Mouse (Mus musculus): ENCODE measurements around the gene Hsph1. TPM values are rescaled to one million over a fixed set of nuclear protein-coding genes. Genes with fewer than 3 reads are reported as not detected.

The Hsph1 gene
- polyA plus RNA-seq, 1 experiment = 48.5 TPM

DNA sequence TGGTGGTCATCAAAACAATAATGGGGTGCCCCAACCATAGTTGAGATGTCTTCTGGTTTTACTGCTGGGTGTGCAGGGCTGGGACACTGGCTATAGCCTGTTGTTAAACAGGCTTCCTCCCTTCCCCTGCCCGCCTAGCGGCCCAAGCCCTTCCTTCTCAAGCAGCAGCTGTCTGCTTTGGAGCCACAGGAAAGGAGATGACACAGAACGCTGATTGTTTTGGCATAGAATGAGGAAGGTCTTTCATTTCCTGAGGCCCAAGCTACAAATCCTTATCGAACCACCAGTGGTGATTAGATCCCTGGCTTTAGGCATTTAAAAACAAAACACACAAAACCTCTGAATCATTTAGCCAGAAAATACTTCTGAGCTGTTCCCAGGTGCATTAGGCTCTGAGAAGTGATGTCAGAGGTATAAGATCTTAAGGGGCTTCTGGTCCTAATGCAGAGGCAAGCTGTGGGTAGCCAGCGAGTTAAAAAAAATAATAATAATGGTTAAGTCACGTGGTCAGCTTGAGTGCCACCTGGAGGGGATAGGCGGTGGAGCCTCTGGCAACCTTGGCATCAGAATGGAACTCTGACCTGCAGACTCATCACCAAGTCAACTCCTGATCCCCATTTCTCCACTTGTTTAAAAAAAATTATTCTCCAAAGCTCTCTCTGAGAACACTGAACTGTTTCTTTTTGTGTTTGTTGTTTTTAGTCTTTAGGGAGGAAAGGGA lies 47.2 kb downstream of the Hsph1 start:
- DNase-seq (ENCODE audit: low spot score) = no peak

DNA sequence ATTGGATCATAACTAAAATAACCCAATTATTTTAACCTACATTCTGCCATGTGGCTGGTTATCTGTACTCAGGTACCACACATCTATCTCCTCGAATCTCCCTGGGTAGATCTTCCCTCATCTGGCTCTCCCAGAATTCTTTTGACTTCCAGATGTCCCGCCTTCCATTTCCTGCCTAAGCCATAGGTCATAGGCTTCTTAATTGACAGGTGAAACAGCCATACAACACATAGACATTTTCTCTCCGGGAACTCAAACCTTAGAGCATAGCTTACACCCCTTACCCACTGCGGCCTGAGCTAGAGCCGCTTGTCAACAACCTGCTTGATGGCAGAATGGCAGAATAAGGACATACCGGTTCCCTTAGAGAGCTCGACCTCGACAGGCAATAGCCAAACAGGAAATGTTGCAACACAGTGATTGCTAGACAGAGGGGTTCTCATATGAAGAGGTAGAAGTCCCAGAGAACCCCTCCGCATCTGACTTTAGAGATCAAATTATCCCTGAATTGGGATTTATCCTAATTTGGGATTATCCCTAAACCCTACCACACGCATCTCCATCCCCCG lies 48.8 kb downstream of the Hsph1 start:
- DNase-seq (ENCODE audit: low spot score) = no peak

DNA sequence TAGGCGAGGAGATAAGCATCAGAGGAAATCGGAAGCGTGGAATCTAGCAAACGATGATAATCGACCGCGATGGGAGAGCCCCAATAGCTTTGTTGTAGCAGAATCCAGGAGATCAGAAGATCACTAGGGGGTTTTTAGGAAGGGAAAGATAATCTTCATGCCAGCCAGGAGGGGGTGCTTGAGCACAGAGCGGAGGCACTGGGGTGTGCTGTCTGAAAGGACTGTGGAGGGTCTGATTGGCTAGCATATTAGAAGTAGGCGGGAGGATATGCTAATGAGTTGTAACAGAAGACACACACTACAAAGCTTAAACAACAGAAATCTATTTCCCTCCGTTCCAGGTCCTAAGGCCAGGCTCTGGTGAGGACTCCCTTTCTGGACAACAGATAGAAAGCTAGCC lies 50.3 kb downstream of the Hsph1 start:
- no peak for DNase-seq (ENCODE audit: low spot score)

DNA sequence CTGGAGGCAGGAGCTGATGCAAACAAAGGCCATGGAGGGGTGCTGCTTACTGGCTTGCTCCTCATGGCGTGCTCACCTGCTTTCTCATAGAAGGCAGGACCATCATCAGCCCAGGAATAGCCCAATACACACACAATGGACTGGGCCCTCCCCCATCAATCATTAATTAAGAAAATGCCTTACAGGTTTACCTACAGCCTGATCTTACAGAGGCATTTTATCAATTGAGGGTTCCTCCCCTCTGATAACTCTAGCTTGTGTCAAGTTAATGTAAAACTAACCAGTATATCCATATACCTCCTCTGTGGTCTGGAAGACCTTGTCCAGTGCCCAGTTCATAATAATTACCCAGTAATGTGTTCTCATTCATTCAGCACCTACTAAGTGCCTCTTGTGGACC lies 50.9 kb downstream of the Hsph1 start:
- no peak for DNase-seq (ENCODE audit: low spot score)

DNA sequence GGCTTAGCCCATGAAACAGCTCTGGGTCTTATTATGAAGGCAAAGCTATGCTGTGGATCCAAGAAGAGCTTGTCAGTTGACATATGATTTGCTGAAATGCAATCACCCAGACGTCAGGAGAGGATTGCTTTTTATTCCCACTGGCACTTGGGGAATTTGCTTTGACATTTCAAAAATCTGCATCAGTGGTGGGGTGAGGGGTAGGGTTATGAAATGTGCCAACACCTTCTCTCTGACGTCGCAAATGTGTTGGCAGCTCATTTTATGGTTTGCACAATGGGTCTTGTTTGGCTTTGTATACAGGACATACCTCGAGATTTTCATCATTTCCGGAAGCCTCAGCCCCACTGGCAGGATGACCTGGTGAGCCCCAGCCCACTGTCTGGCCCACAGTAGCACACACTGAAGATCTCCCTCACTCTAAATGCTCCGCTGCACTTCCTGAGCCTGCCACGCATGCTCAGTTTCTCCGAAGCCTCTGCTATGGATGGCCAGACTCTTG lies 52.0 kb downstream of the Hsph1 start:
- DNase-seq (ENCODE audit: low spot score) = no peak

DNA sequence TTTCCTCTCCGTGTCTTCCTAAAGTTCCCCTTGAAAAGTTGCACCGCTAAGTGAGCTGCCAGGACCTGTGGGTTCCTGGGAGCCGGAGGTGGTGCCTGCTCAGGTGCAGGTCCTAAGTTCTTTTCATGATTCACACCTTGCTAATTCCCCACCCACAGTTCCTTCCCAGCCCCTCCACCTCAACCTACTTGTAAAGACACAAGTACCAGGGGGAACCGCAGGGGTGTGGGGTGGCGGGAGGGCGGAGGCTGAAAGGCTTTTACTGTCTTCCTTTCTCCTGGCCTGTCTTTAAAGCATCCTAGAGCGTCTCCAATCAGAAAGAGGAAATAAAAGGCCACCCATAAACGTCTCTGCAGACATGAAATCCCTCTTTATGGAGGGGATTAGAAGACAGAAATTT lies 52.7 kb downstream of the Hsph1 start:
- no peak for DNase-seq (ENCODE audit: low spot score)

DNA sequence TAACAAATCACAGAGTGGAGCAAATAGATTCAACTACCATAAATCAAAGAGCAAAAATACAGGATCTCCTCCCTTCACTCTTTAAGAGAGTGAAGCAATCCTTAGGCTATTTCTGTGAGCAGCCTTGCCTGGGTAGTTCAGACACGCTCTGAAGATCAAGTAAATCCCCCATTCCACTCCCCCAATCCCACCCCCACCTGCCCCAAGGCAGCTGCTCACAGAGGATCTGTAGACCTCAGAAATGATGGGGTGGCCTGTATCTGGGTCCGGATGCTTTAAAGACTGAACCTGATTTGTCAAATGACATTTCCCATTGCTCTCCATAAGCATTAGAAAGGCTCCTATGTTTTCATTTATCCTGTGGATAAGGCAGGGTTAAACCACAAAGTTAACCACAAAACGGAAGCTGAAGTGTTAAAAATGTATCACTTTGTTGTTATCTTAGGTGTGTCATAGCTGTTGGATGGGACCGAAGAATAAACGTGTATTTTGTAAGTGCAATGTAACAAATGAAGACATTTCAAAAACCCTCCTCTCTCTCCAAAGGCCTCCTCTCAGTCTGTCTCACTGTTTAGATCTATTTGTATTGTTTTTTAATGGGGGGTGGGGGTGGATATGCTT lies 53.4 kb downstream of the Hsph1 start:
- DNase-seq (ENCODE audit: low spot score) = no peak

DNA sequence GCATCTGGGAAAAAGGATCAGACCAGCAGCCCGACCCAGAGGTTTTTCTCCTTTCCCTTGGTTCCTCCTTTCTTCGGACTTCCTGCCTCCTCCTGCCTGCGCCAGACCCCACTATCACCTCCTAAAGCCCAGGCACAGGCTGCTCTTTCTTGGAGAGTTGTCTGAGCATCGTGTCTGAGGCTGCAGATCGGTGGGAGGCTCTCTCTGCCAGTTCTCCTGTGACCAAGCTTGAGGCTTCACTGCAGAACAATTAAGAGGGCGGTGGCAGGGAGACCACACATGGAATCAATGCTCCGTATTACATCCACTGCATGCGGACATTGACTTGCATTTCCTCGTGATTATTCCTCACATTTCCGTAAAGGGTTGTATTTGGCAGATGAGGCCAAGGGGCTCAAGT lies 58.7 kb downstream of the Hsph1 start:
- no peak for DNase-seq (ENCODE audit: low spot score)

DNA sequence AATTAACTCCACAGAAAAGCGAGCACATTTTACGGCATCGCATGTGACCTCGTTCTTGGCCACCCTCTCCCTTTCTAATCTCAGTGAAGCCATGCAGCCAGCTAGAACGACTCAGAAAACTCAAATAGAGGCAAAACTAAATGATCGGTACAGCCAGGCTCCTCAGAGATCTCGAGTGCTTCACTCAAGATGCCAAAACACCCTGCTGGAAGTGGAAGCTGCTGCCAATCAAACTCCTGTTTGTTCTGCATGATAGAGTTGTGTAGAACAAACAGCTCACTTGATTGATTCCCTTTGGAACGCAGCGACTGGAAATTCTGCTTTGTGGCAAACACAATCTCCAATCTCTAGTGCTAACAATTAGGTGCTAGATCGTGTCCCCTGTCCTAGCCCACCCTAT lies 59.2 kb downstream of the Hsph1 start:
- no peak for DNase-seq (ENCODE audit: low spot score)

DNA sequence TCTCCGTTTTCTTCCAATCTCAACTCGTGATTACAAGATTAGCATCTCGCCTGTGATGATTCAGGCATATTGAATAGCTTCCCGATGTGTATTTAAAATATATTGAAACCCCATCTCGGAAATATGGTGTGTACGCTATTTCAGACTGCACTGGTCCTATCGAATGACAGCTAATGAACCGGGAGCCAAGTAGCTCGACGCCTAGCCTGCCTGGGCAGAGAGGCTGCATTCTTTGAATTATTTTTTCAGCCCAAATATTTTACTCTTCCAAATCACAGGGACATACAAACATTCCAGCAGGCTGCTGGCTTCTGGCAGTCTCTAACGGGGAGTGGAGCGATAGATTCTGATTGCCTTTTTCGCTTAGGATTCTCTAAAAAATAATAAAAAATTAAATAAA lies 67.2 kb downstream of the Hsph1 start:
- DNase-seq (ENCODE audit: low spot score) = no peak

DNA sequence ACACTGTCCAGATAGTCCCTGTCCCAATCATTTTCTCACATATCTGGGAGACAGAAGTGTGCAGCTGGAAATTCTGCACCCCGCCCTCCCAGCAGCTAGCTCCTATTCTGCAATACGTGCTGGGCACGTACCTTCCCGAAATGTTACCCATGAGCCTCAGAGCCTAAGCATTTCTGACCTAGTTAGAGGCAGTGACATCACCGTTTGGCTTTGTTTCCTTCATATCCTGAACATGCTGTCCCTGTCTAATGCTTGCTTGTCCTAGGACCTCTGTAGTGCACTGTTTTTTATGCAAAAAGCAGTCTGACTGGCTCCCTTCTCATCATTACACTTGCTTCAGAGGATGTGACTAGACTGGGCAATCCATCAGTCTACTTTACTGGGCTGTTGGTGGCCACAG lies 69.2 kb downstream of the Hsph1 start:
- no peak for DNase-seq (ENCODE audit: low spot score)

DNA sequence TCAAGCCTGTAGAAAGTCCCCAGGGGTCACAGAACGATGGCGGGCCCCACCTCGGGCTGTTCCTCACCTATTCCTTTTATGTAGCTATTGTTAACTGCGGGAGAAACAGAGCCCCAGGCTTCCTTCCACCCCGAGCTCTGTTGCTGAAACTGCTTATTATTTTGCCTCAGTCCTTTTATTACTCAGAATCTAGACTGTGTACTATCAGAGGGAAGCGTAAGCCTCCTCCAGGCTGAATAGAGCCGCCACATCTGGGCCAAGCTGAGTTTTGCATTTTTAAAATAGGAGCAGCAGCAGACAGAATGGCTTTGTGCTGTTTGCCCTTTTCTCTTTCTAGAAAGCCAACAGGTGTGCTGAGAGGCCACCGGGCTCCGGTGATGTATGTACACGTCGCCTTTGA lies 70.2 kb downstream of the Hsph1 start:
- DNase-seq (ENCODE audit: low spot score) = no peak

Other genes with a start within 250 kb of the Hsph1 start
- 30.4 and 31.6 TPM in 2 replicates for gene Medag, start 224.6 kb downstream of the Hsph1 start, polyA plus RNA-seq (2012; rRNA removed)
- 0.21 and 0.37 TPM in 2 replicates for gene Tex26, start 196.7 kb downstream of the Hsph1 start, polyA plus RNA-seq (2012; rRNA removed)
- gene Wdr95, start 107.7 kb downstream of the Hsph1 start, polyA plus RNA-seq (2012; rRNA removed) = 0.06 and 0.12 TPM in 2 replicates
- 8.9 and 9.3 TPM in 2 replicates for gene B3glct, start 41.9 kb upstream of the Hsph1 start, polyA plus RNA-seq (2012; rRNA removed)